Mouse (Mus musculus): ENCODE results near the gene Plekhh3.

DNA sequence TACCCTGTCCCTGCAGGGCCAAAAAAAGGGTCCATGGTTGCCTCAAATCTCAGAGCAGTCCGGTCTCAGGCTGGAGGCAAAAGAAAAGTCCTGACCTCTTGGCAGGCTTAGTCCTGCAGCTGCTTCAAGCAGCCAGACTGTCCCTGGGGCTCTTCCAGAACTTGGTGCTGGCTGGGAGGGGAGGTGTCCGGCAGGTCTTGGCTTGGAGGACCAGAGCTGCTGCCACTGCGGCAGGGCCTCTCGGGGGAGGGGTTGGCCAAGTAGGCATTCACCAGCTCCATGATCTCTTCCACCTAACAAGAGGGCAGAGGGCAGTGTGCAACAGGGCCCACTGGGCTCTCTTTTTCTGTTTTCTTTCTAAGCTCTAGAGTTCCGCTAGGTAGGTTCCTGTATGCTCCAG is 8.4 kb downstream of the Plekhh3 start:
- TF ChIP-seq CTCF (IDR thresholded peaks at IDR 0.05; ENCODE audit: low read depth) (no peak), EP300 (optimal IDR thresholded peaks at IDR 0.05) (no peak)

Measured in stomach, postnatal 0 days (tissue).